In genomic region chr15:11903196-11904042, GRCm38 (mm10) we compare ENCODE assay signal across 8 mouse cellular contexts. TPM values are rescaled to one million over a fixed set of nuclear protein-coding genes. Genes with fewer than 3 reads are reported as not detected.
DNase-seq lines count a peak whose midpoint lies in the region; ATAC-seq and TF ChIP-seq lines count a peak whose summit lies in the region.

No protein-coding gene starts in this region.

- ATAC-seq in embryonic facial prominence, embryonic 14.5 days (ENCODE audit: low read depth), result no peak
- peak; percentile 14; the same call in 1 of the 2 replicates for ATAC-seq in hindbrain, embryonic 14.5 days (ENCODE audit: low FRiP score)

- 0 out of 2 replicates have a peak overlapping the region, but pooled peaks have one; percentile 15 for H3K27ac ChIP-seq in embryonic facial prominence, embryonic 14.5 days (replicated peaks; ENCODE audit: low read depth, low read length)
- H3K27ac ChIP-seq in hindbrain, embryonic 14.5 days, result no peak overlapping the region
- no peak overlapping the region; the same call in 1 of the 2 replicates for H3K27ac ChIP-seq in liver, adult 2 months (replicated peaks; ENCODE audit: insufficient read depth, low read depth, low read length)

- H3K27me3 ChIP-seq in embryonic facial prominence, embryonic 14.5 days (replicated peaks; ENCODE audit: control insufficient read depth, insufficient read depth, low read length), result peaks cover 42% of the 10 kb centered on the region
- peaks cover 64% of the 10 kb centered on the region for H3K27me3 ChIP-seq in hindbrain, embryonic 14.5 days (ENCODE audit: control insufficient read depth, insufficient read depth, low read length)
- 0 out of 2 replicates have a peak, but pooled peaks cover 3% of the 10 kb centered on the region for H3K27me3 ChIP-seq in liver, adult 2 months (ENCODE audit: control insufficient read depth, insufficient read depth, low read length)

- no peaks in the 10 kb centered on the region for H3K36me3 ChIP-seq in embryonic facial prominence, embryonic 14.5 days (ENCODE audit: control insufficient read depth, insufficient read depth, low read length)
- H3K36me3 ChIP-seq in hindbrain, embryonic 14.5 days (replicated peaks; ENCODE audit: control insufficient read depth, insufficient read depth), result no peaks in the 10 kb centered on the region
- H3K36me3 ChIP-seq in liver, adult 2 months (ENCODE audit: control insufficient read depth, insufficient read depth, low read length), result no peaks in the 10 kb centered on the region

- peaks cover 10% of the 10 kb centered on the region for H3K4me1 ChIP-seq in embryonic facial prominence, embryonic 14.5 days (ENCODE audit: control insufficient read depth, insufficient read depth, low read length)
- H3K4me1 ChIP-seq in hindbrain, embryonic 14.5 days (replicated peaks; ENCODE audit: control insufficient read depth, insufficient read depth, low read length), result peaks cover 26% of the 10 kb centered on the region
- 0 out of 2 replicates have a peak, but pooled peaks cover 3% of the 10 kb centered on the region for H3K4me1 ChIP-seq in liver, adult 2 months (ENCODE audit: control insufficient read depth, insufficient read depth, low read length)

- TF ChIP-seq POLR2A in liver, adult 2 months (IDR thresholded peaks at IDR 0.05; ENCODE audit: extremely low read depth, insufficient read depth, low read length), result no peak

- H3K4me2 ChIP-seq in embryonic facial prominence, embryonic 14.5 days (ENCODE audit: low read depth, low read length), result peak overlapping the region; percentile 94
- H3K4me2 ChIP-seq in hindbrain, embryonic 14.5 days (replicated peaks), result peak overlapping the region; percentile 98

- TF ChIP-seq CTCF in liver, adult 2 months (IDR thresholded peaks at IDR 0.05; ENCODE audit: low read depth, low read length), result no peak

- no peaks in the 10 kb centered on the region for H3K9me3 ChIP-seq in embryonic facial prominence, embryonic 14.5 days (ENCODE audit: control insufficient read depth, low read length)
- no peaks in the 10 kb centered on the region for H3K9me3 ChIP-seq in hindbrain, embryonic 14.5 days (ENCODE audit: control insufficient read depth, low read length)

- no peaks in the 10 kb centered on the region for H3K79me2 ChIP-seq in liver, adult 2 months (ENCODE audit: control insufficient read depth, insufficient read depth, low read length)

- WGBS in embryonic facial prominence, embryonic 14.5 days, result 5% methylated on average over 34 of the region's 34 CpGs
- 2% methylated on average over 34 of the region's 34 CpGs for WGBS in hindbrain, embryonic 14.5 days
- 12% methylated on average over 34 of the region's 34 CpGs for WGBS in liver, adult 2 months

- peak overlapping the region; percentile 68 for H3K9ac ChIP-seq in embryonic facial prominence, embryonic 14.5 days (ENCODE audit: low read depth, low read length)
- peak overlapping the region; percentile 61 for H3K9ac ChIP-seq in hindbrain, embryonic 14.5 days
- H3K9ac ChIP-seq in liver, adult 2 months (ENCODE audit: low read depth, low read length), result peak overlapping the region; percentile 38

- H3K4me3 ChIP-seq in embryonic facial prominence, embryonic 14.5 days (ENCODE audit: low read depth, low read length), result peak overlapping the region; percentile 58
- H3K4me3 ChIP-seq in hindbrain, embryonic 14.5 days (replicated peaks; ENCODE audit: low read length), result peak overlapping the region; percentile 48
- peak overlapping the region; percentile 56 for H3K4me3 ChIP-seq in liver, adult 2 months (ENCODE audit: insufficient read depth, low read depth, low read length)

- peak; percentile 91 for DNase-seq in ZHBTc4 (ENCODE audit: low read depth, low spot score)
- DNase-seq in embryonic facial prominence, embryonic 14.5 days (ENCODE audit: low spot score), result peak; percentile 59
- DNase-seq in hindbrain, embryonic 14.5 days (ENCODE audit: low spot score), result no peak
- DNase-seq in liver, adult 2 months (ENCODE audit: extremely low read depth, low read depth, low spot score), result peak; percentile 34
- peak; percentile 57 for DNase-seq in neural tube, embryonic 10.5 days (ENCODE audit: extremely low spot score, low spot score)
- no peak for DNase-seq in natural killer cell, adult 2 months (ENCODE audit: low spot score in 2 of 2)
- no peak for DNase-seq in urinary bladder, postnatal 25 days (ENCODE audit: low spot score)
- no peak for DNase-seq in thymus, postnatal 36 days

RNA-seq across cellular contexts. Expression of gene Npr3, which starts 3.7 kb away (rescaled TPM):
- polyA plus RNA-seq in embryonic facial prominence, embryonic 14.5 days (2014; fragmentation: Nextera tagmentation; extraction: Ambion mirVana), result 5.4 and 5.9 TPM in 2 replicates
- 1.5 and 1.8 TPM in 2 replicates for polyA plus RNA-seq in hindbrain, embryonic 14.5 days (2014; fragmentation: Nextera tagmentation; extraction: Ambion mirVana)
- total RNA-seq in liver, adult 2 months (2014; rRNA removed), result 1.4 and 2.3 TPM in 2 replicates
- 0.73 and 0.87 TPM in 2 replicates for polyA plus RNA-seq in liver, adult 2 months (2012; rRNA removed)

Comparison
In these comparisons a context has a peak if more than half of its experiments do, and no peak if none do; other contexts are left out.
1. DNase-seq: peak in ZHBTc4 (single experiment), embryonic facial prominence, embryonic 14.5 days (single experiment), liver, adult 2 months (single experiment) and neural tube, embryonic 10.5 days (single experiment); none in hindbrain, embryonic 14.5 days (single experiment), natural killer cell, adult 2 months (0 of 2), urinary bladder, postnatal 25 days (single experiment) and thymus, postnatal 36 days (0 of 2).
2. Peak in every context shown above with its lines, with median percentiles within 50 percentile points of each other: H3K4me3 ChIP-seq and H3K9ac ChIP-seq.